Mouse (Mus musculus) heart, adult 2 months (tissue): Measurements from ENCODE around the gene Supt20. TPM values are rescaled to one million over a fixed set of nuclear protein-coding genes. Genes with fewer than 3 reads are reported as not detected.
A peak's percentile ranks its signal among the peaks of the same experiment; 100 is the strongest.

Source experiments
- DNase-seq, 2 experiments: peaks; one replicate each; pipeline ENCODE4 v3.0.0; 2021
- H3K27ac ChIP-seq: fragments of 200-600 bp; 2 replicates; pipeline ENCODE4 v1.8.1; 2022
- H3K27me3 ChIP-seq: fragments of 200-500 bp; 2 replicates; pipeline ENCODE4 v1.6.1; 2012; ENCODE audit warnings: mild to moderate bottlenecking, low read length, inconsistent platforms, mixed read lengths; ENCODE audit not compliant: control insufficient read depth, insufficient read depth
- H3K36me3 ChIP-seq: fragments of 200-500 bp; 2 replicates; pipeline ENCODE4 v1.6.1; 2012; ENCODE audit warnings: low read length, inconsistent platforms; ENCODE audit not compliant: control insufficient read depth, insufficient read depth
- H3K4me1 ChIP-seq: fragments of 200-500 bp; 2 replicates; pipeline ENCODE4 v1.6.1; 2011; ENCODE audit warnings: low read length; ENCODE audit not compliant: control insufficient read depth, insufficient read depth
- H3K4me3 ChIP-seq: fragments of 200-600 bp; 2 replicates; pipeline ENCODE4 v1.8.1; 2022
- H3K79me2 ChIP-seq: fragments of 200-500 bp; replicated peaks from 2 replicates; pipeline ENCODE4 v1.6.1; 2012; ENCODE audit warnings: mild to moderate bottlenecking, inconsistent platforms, low read length, moderate library complexity, mixed read lengths; ENCODE audit not compliant: control insufficient read depth, insufficient read depth
- H3K9ac ChIP-seq: fragments of 200-500 bp; 2 replicates; pipeline ENCODE4 v1.6.1; 2012; ENCODE audit warnings: low read depth, mild to moderate bottlenecking, control low read depth, inconsistent platforms, low read length, mixed read lengths
- CTCF ChIP-seq: fragments of 200-600 bp; IDR thresholded peaks from 2 replicates; pipeline ENCODE4 v1.8.1; 2022; ENCODE audit warnings: antibody characterized with exemption, mild to moderate bottlenecking, moderate library complexity
- EP300 ChIP-seq: fragments of 200-500 bp; IDR thresholded peaks from 2 replicates; pipeline ENCODE4 v1.6.1; 2011; ENCODE audit warnings: low read depth, low read length, control low read depth; ENCODE audit not compliant: insufficient read depth
- POLR2A ChIP-seq: fragments of 200-500 bp; IDR thresholded peaks from 2 replicates; pipeline ENCODE4 v1.6.1; 2011; ENCODE audit warnings: mild to moderate bottlenecking, low read depth, low read length, control low read depth; ENCODE audit not compliant: insufficient read depth
- WGBS: fragments of 180-500 bp; shearing (Covaris S2); methylation state at CpG from one replicate; pipeline ENCODE4 v1.1.7; 2018; 5-methylcytosine and 5-hydroxymethylcytosine counted together
- intact Hi-C: fragments of 180-260 bp; cut with DNase I; formaldehyde crosslinking; loops from one replicate; pipeline ENCODE4 v1.15.1; 2025
- polyA plus RNA-seq: library from polyadenylated mRNA; depleted of rRNA; stranded (reverse); fragments of >200 nt; gene quantifications from 2 replicates; pipeline ENCODE4 v1.2.3, GENCODE M21; 2012
- total RNA-seq, 2 experiments: library from RNA; stranded (reverse); gene quantifications; 2 replicates each; pipeline ENCODE4 v1.2.3; 2021

Supt20 gene
- total and polyA plus RNA-seq, 3 experiments: 18.0 to 22.7 (median 19.8) TPM

DNA sequence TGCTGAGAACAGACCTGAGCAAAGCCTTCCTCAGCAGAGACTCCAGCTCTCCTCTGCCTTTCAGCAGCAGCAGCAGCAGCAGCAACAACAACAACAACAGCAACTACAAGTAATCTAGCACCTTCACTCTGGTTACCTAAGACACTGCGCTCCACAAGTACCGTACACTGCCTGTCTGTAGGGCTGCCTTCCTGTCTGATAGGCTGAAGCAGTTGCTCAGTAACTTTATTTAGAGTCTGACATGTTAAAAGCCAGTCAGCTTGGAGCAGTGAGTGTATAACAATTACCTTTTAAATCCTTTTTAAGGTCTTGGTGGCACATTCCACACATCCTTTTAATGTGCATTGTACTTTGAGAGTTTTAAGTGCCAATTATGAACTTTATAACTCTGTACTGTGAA lies 35.0 kb downstream of the Supt20 start:
- H3K36me3 ChIP-seq: peaks cover 12% of the 10 kb centered on the region
- intact Hi-C loops: no loop called here
- no peak overlapping the region for H3K9ac ChIP-seq
- no peak overlapping the region for H3K4me3 ChIP-seq
- WGBS: 94% methylated on average over 2 of the region's 2 CpGs
- no peaks in the 10 kb centered on the region for H3K79me2 ChIP-seq
- no peak overlapping the region for H3K27ac ChIP-seq
- H3K27me3 ChIP-seq: no peaks in the 10 kb centered on the region
- DNase-seq: no peak
- no peak for TF ChIP-seq POLR2A
- no peak for TF ChIP-seq CTCF
- TF ChIP-seq EP300: no peak
- H3K4me1 ChIP-seq: peaks cover 2% of the 10 kb centered on the region

- DNase-seq: no peak
- peaks cover 10% of the 10 kb centered on the region for H3K36me3 ChIP-seq
- peaks cover 2% of the 10 kb centered on the region for H3K4me1 ChIP-seq
- no peaks in the 10 kb centered on the region for H3K79me2 ChIP-seq
- H3K9ac ChIP-seq: no peak overlapping the region
- WGBS: 91% methylated on average over 6 of the region's 6 CpGs
- H3K4me3 ChIP-seq: no peak overlapping the region
- TF ChIP-seq EP300 (no peak), POLR2A (no peak), CTCF (no peak)
- intact Hi-C loops: no loop called here
- no peaks in the 10 kb centered on the region for H3K27me3 ChIP-seq
- H3K27ac ChIP-seq: no peak overlapping the region
Observed at GRCm38 (mm10) chr3:54728100-54728499, 35.5 kb downstream of the Supt20 start.

DNA sequence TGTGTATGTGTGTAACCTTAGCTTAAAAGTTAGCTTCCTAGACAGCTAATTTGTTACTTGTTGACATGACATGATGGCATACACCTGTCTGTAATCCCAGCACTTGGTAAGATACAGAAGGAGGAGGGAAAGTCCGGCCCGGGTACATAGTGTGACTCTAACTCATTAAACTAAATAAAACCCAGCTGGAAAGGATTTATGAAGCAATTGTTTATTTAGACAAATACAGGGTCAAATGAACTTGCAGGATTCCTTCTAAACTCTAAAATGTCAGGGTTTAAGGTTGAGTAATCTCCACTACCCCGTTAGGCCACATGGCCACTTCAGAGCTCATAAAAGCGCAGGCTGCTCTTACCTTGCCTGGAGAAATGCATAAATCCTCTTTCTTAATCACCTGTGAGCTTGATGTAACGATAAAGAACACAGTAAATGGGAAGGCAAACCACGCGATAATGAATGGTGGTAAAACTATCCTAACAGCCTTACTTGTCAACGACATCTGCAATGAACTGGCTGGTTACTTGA lies 39.1 kb downstream of the Supt20 start:
- no peaks in the 10 kb centered on the region for H3K27me3 ChIP-seq
- H3K79me2 ChIP-seq: no peaks in the 10 kb centered on the region
- H3K4me3 ChIP-seq: no peak overlapping the region
- TF ChIP-seq EP300 (no peak), POLR2A (no peak), CTCF (no peak)
- DNase-seq: no peak
- no peak overlapping the region for H3K27ac ChIP-seq
- H3K9ac ChIP-seq: no peak overlapping the region
- H3K36me3 ChIP-seq: peaks cover 3% of the 10 kb centered on the region; the same call in 1 of the 2 replicates
- peaks cover 1% of the 10 kb centered on the region; the same call in 1 of the 2 replicates for H3K4me1 ChIP-seq
- intact Hi-C loops: no loop called here
- WGBS: 88% methylated on average over 8 of the region's 8 CpGs

DNA sequence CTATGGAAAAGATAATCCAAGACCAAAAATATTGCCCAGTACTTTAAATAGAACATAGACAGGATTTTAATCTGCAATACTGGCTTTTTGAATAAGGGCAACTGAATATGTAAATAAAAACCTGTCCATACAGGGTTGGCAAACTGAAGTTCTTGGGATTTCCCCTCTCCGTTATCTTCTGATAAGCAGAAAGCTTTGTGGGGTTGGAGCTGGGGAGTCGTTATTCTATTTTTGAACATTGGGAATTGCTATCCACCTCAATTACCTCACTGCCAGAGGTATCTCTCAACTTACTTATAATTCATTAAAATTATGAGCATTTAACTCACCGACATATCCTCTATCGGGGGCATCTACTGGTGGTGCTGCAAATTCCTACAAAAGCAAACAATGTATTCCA lies 39.8 kb downstream of the Supt20 start:
- TF ChIP-seq EP300 (no peak), CTCF (no peak), POLR2A (no peak)
- Histone ChIP-seq H3K9ac (no peak overlapping the region), H3K4me1 (peaks cover 1% of the 10 kb centered on the region; the same call in 1 of the 2 replicates), H3K27ac (no peak overlapping the region), H3K27me3 (no peaks in the 10 kb centered on the region), H3K4me3 (no peak overlapping the region), H3K36me3 (peaks cover 3% of the 10 kb centered on the region; the same call in 1 of the 2 replicates), H3K79me2 (no peaks in the 10 kb centered on the region)
- intact Hi-C loops: no loop called here
- 74% methylated on average over 4 of the region's 4 CpGs for WGBS
- DNase-seq: no peak

- DNase-seq: peak; percentile 93 to 95
- Histone ChIP-seq H3K27me3 (no peaks in the 10 kb centered on the region), H3K9ac (peak overlapping the region; percentile 80), H3K36me3 (0 out of 2 replicates have a peak, but pooled peaks cover 2% of the 10 kb centered on the region), H3K27ac (peak overlapping the region; percentile 99), H3K4me1 (peaks cover 1% of the 10 kb centered on the region; the same call in 1 of the 2 replicates), H3K79me2 (no peaks in the 10 kb centered on the region), H3K4me3 (peak overlapping the region; percentile 92)
- intact Hi-C loops: loop anchor here (2.0 kb wide), 2 partner anchors 42 to 72 kb away; partner anchors contain the start of genes Rfxap and Supt20
- under 1% methylated on average over 84 of the region's 84 CpGs for WGBS
- TF ChIP-seq POLR2A: peak; percentile 90
- TF ChIP-seq CTCF: no peak
Observed at GRCm38 (mm10) chr3:54734411-54735246, 42.0 kb downstream of the Supt20 start.
